ENCODE assay signal across 8 mouse cellular contexts in genomic region chr13:51793425-51793891, GRCm38 (mm10). TPM values are rescaled to one million over a fixed set of nuclear protein-coding genes. Genes with fewer than 3 reads are reported as not detected.
DNase-seq lines count a peak whose midpoint lies in the region; ATAC-seq and TF ChIP-seq lines count a peak whose summit lies in the region.

Gene Sema4d, minus strand, starts transcription at chr13:51793747.

- H3K4me2 ChIP-seq in CH12.LX (ENCODE audit: insufficient read depth, low read depth, poor library complexity, severe bottlenecking): peak within 1 kb of the TSS; percentile 65
- H3K4me2 ChIP-seq in embryonic facial prominence, embryonic 15.5 days (replicated peaks): peak within 1 kb of the TSS; percentile 90
- peak within 1 kb of the TSS; percentile 97 for H3K4me2 ChIP-seq in heart, embryonic 16.5 days (ENCODE audit: low read depth, low read length)
- peak within 1 kb of the TSS; percentile 91 for H3K4me2 ChIP-seq in liver, embryonic 15.5 days
- peak within 1 kb of the TSS; percentile 92 for H3K4me2 ChIP-seq in stomach, embryonic 16.5 days (ENCODE audit: low read depth, low read length)

- 2% methylated on average over 27 of the region's 52 CpGs for WGBS in embryonic facial prominence, embryonic 15.5 days
- 0% methylated on average over 42 of the region's 52 CpGs for WGBS in heart, embryonic 16.5 days
- WGBS in liver, embryonic 15.5 days (ENCODE audit: insufficient replicate concordance): under 1% methylated on average over 44 of the region's 52 CpGs
- 1% methylated on average over 49 of the region's 52 CpGs for WGBS in stomach, embryonic 16.5 days

- in situ Hi-C loops in CH12.LX (cut with MboI; ENCODE audit: low pct_ligation_motif_present, low pct_unique_long_range_greater_than_20kb, low sequenced_read_pairs): no loop called here

- peak; percentile 59; the same call in 1 of the 2 replicates for ATAC-seq in embryonic facial prominence, embryonic 15.5 days (ENCODE audit: insufficient number of reproducible peaks, low FRiP score, low TSS enrichment, low read depth)
- peak; percentile 67 for ATAC-seq in heart, embryonic 16.5 days (replicated peaks; ENCODE audit: extremely low read depth, insufficient read depth, low FRiP score)
- ATAC-seq in liver, embryonic 15.5 days (ENCODE audit: insufficient read depth): peak; percentile 68
- ATAC-seq in stomach, embryonic 16.5 days (ENCODE audit: insufficient read depth, low FRiP score): peak; percentile 76

- H3K79me2 ChIP-seq in CH12.LX (replicated peaks; ENCODE audit: control insufficient read depth, extremely low read depth, insufficient read depth, poor library complexity, severe bottlenecking): peaks cover 34% of the 10 kb centered on the region

- H3K9me3 ChIP-seq in CH12.LX (replicated peaks; ENCODE audit: low read length): no peaks in the 10 kb centered on the region
- no peaks in the 10 kb centered on the region for H3K9me3 ChIP-seq in embryonic facial prominence, embryonic 15.5 days (replicated peaks)
- H3K9me3 ChIP-seq in heart, embryonic 16.5 days (replicated peaks; ENCODE audit: control insufficient read depth, low read length): no peaks in the 10 kb centered on the region
- no peaks in the 10 kb centered on the region for H3K9me3 ChIP-seq in liver, embryonic 15.5 days (replicated peaks)
- H3K9me3 ChIP-seq in stomach, embryonic 16.5 days (replicated peaks; ENCODE audit: control insufficient read depth, low read length): no peaks in the 10 kb centered on the region

- H3K9ac ChIP-seq in CH12.LX (ENCODE audit: insufficient read depth, low read depth): peak within 1 kb of the TSS; percentile 86
- peak within 1 kb of the TSS; percentile 67 for H3K9ac ChIP-seq in embryonic facial prominence, embryonic 15.5 days
- peak within 1 kb of the TSS; percentile 85 for H3K9ac ChIP-seq in heart, embryonic 16.5 days (ENCODE audit: low read length)
- H3K9ac ChIP-seq in liver, embryonic 15.5 days: peak within 1 kb of the TSS; percentile 72
- peak within 1 kb of the TSS; percentile 80 for H3K9ac ChIP-seq in stomach, embryonic 16.5 days (ENCODE audit: low read length)

- peak; percentile 48; the same call in 1 of the 2 replicates for TF ChIP-seq POLR2A in CH12.LX (IDR thresholded peaks at IDR 0.05; ENCODE audit: low read depth, low read length)
- TF ChIP-seq POLR2A in bone marrow macrophage, adult 2 months (IDR thresholded peaks at IDR 0.05; ENCODE audit: borderline replicate concordance, low read depth, low read length): no peak

- no peak for TF ChIP-seq CTCF in CH12.LX (conservative IDR thresholded peaks at IDR 0.05 in 1 of 2, IDR thresholded peaks at IDR 0.05 in 1 of 2; ENCODE audit: low read depth in 2 of 2, low read length in 2 of 2)
- TF ChIP-seq CTCF in bone marrow macrophage, adult 2 months (IDR thresholded peaks at IDR 0.05; ENCODE audit: low read depth, low read length): no peak

- no peaks in the 10 kb centered on the region for H3K27me3 ChIP-seq in CH12.LX (replicated peaks)
- no peaks in the 10 kb centered on the region; the same call in 1 of the 2 replicates for H3K27me3 ChIP-seq in embryonic facial prominence, embryonic 15.5 days
- H3K27me3 ChIP-seq in heart, embryonic 16.5 days (ENCODE audit: control insufficient read depth, insufficient read depth, low read length): no peaks in the 10 kb centered on the region
- 0 out of 2 replicates have a peak, but pooled peaks cover 8% of the 10 kb centered on the region for H3K27me3 ChIP-seq in liver, embryonic 15.5 days
- peaks cover 10% of the 10 kb centered on the region for H3K27me3 ChIP-seq in stomach, embryonic 16.5 days (ENCODE audit: control insufficient read depth, insufficient read depth, low read length)

- H3K27ac ChIP-seq in CH12.LX (ENCODE audit: insufficient read depth, low read depth): peak within 1 kb of the TSS; percentile 2; the same call in 1 of the 2 replicates
- H3K27ac ChIP-seq in bone marrow macrophage, adult 2 months (ENCODE audit: insufficient read depth, low read depth, low read length): no peak within 1 kb of the TSS
- H3K27ac ChIP-seq in embryonic facial prominence, embryonic 15.5 days (replicated peaks): 0 out of 2 replicates have a peak within 1 kb of the TSS, but pooled peaks have one; percentile 39
- H3K27ac ChIP-seq in heart, embryonic 16.5 days (ENCODE audit: low read length): peak within 1 kb of the TSS; percentile 48
- H3K27ac ChIP-seq in liver, embryonic 15.5 days (replicated peaks): peak within 1 kb of the TSS; percentile 10; the same call in 1 of the 2 replicates
- peak within 1 kb of the TSS; percentile 43 for H3K27ac ChIP-seq in stomach, embryonic 16.5 days (ENCODE audit: low read length)

- TF ChIP-seq RAD21 in CH12.LX (IDR thresholded peaks at IDR 0.05; ENCODE audit: low read depth, low read length): no peak

- TF ChIP-seq EP300 in CH12.LX (IDR thresholded peaks at IDR 0.05; ENCODE audit: low read length): no peak

- peak; percentile 76 for DNase-seq in CH12.LX (ENCODE audit: extremely low read depth)
- DNase-seq in kidney, postnatal 14 days: peak; percentile 80
- peak; percentile 69 for DNase-seq in neural tube, embryonic 10.5 days (ENCODE audit: extremely low spot score, low spot score)

- peaks cover 0 to 28% of the 10 kb centered on the region in 2 experiments for H3K36me3 ChIP-seq in CH12.LX (replicated peaks in 1 of 2; ENCODE audit: control insufficient read depth in 1 of 2, insufficient read depth in 1 of 2, low read length in 1 of 2)
- no peaks in the 10 kb centered on the region for H3K36me3 ChIP-seq in embryonic facial prominence, embryonic 15.5 days
- H3K36me3 ChIP-seq in heart, embryonic 16.5 days (ENCODE audit: control insufficient read depth, insufficient read depth): no peaks in the 10 kb centered on the region
- H3K36me3 ChIP-seq in liver, embryonic 15.5 days (replicated peaks): no peaks in the 10 kb centered on the region
- H3K36me3 ChIP-seq in stomach, embryonic 16.5 days (ENCODE audit: control insufficient read depth, insufficient read depth, low read length): no peaks in the 10 kb centered on the region

- dilution Hi-C loops in CH12.LX (cut with MboI; ENCODE audit: extremely low pct_ligation_motif_present, extremely low pct_unique_long_range_greater_than_20kb, low sequenced_read_pairs): no loop called here

- peaks cover 25 to 73% of the 10 kb centered on the region in 2 experiments for H3K4me1 ChIP-seq in CH12.LX (ENCODE audit: control insufficient read depth in 1 of 2, insufficient read depth in 2 of 2)
- peaks cover 7% of the 10 kb centered on the region for H3K4me1 ChIP-seq in bone marrow macrophage, adult 2 months (ENCODE audit: control insufficient read depth, insufficient read depth, low read length)
- H3K4me1 ChIP-seq in embryonic facial prominence, embryonic 15.5 days: peaks cover 27% of the 10 kb centered on the region
- peaks cover 15% of the 10 kb centered on the region for H3K4me1 ChIP-seq in heart, embryonic 16.5 days (ENCODE audit: control insufficient read depth, insufficient read depth, low read length)
- H3K4me1 ChIP-seq in liver, embryonic 15.5 days (replicated peaks): peaks cover 28% of the 10 kb centered on the region
- H3K4me1 ChIP-seq in stomach, embryonic 16.5 days (ENCODE audit: control insufficient read depth, insufficient read depth, low read length): peaks cover 13% of the 10 kb centered on the region

- peak within 1 kb of the TSS; percentile 92 to 95 (median 93) for H3K4me3 ChIP-seq in CH12.LX (replicated peaks in 1 of 3; ENCODE audit: low read depth in 2 of 3, low read length in 2 of 3, poor library complexity in 1 of 3)
- peak within 1 kb of the TSS; percentile 71 for H3K4me3 ChIP-seq in bone marrow macrophage, adult 2 months (ENCODE audit: insufficient read depth, low read length)
- H3K4me3 ChIP-seq in embryonic facial prominence, embryonic 15.5 days (replicated peaks): peak within 1 kb of the TSS; percentile 83
- peak within 1 kb of the TSS; percentile 90 for H3K4me3 ChIP-seq in heart, embryonic 16.5 days (ENCODE audit: low read length)
- peak within 1 kb of the TSS; percentile 81 for H3K4me3 ChIP-seq in liver, embryonic 15.5 days (replicated peaks)
- peak within 1 kb of the TSS; percentile 80 for H3K4me3 ChIP-seq in stomach, embryonic 16.5 days (replicated peaks; ENCODE audit: low read length)

TF ChIP-seq in CH12.LX, 34 proteins besides CTCF, POLR2A, EP300 and RAD21:
- TF ChIP-seq CHD2 (IDR thresholded peaks at IDR 0.05; ENCODE audit: low read length) (peak; percentile 74), MXI1 (IDR thresholded peaks at IDR 0.05; ENCODE audit: low read depth, low read length) (peak; percentile 54; the same call in 1 of the 2 replicates), SIN3A (IDR thresholded peaks at IDR 0.05; ENCODE audit: low read length) (no peak), MAZ (IDR thresholded peaks at IDR 0.05; ENCODE audit: low read depth, low read length) (peak; percentile 36; the same call in 1 of the 2 replicates)

RNA-seq across cellular contexts. Expression of gene Sema4d, which starts in this region (rescaled TPM):
- 16.7 and 17.8 TPM in 2 replicates for total RNA-seq in CH12.LX (2012; rRNA removed)
- total RNA-seq in CH12.LX (2014; rRNA removed): 9.8 and 12.8 TPM in 2 replicates
- 57.6 and 67.1 TPM in 2 replicates for polyA plus RNA-seq in CH12.LX (2012; ENCODE audit: insufficient read length, low read depth)
- polyA plus RNA-seq in bone marrow macrophage, adult 2 months (2012; ENCODE audit: insufficient read depth, insufficient read length, missing spikeins): 181 and 193 TPM in 2 replicates
- polyA plus RNA-seq in embryonic facial prominence, embryonic 15.5 days (2015; fragmentation: Nextera tagmentation; extraction: Ambion mirVana): 9.4 and 11.1 TPM in 2 replicates
- polyA plus RNA-seq in heart, embryonic 16.5 days (2015; fragmentation: Nextera tagmentation; extraction: Ambion mirVana): 17.6 and 22.5 TPM in 2 replicates
- polyA plus RNA-seq in liver, embryonic 15.5 days (2015; fragmentation: Nextera tagmentation; extraction: Ambion mirVana): 3.8 and 4.6 TPM in 2 replicates
- 11.5 and 14.1 TPM in 2 replicates for polyA plus RNA-seq in stomach, embryonic 16.5 days (2015; fragmentation: Nextera tagmentation; extraction: Ambion mirVana)
